In the genomic region with DNA sequence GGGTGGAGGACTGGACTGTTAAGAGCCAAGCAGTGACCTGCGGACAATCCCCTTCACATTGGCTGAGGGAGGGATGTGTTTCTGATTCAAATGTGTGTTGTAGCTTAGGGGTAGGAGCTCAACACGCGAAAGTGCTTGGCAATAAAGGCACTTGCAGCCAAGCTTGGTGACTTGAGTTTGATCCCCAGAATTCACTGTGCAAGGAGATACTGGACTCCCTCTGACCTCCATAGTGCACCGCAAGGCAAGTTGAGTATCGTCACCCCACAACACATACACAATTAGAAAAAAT, we compare ENCODE assay signal across 21 mouse cellular contexts. TPM values are rescaled to one million over a fixed set of nuclear protein-coding genes. Genes with fewer than 3 reads are reported as not detected.
DNase-seq lines count a peak whose midpoint lies in the region; ATAC-seq lines count a peak whose summit lies in the region.
"Had no signal": no experiment of that assay in that cellular context is flagged by ENCODE, and none has a peak within 500 bp of the region (broad histone marks: within the 10 kb centered on the region; RNA-seq: fewer than 3 reads in every experiment).

No protein-coding gene starts in this region.

- no peak for ATAC-seq in intestine, embryonic 14.5 days (replicated peaks; ENCODE audit: low FRiP score, low TSS enrichment, low read depth)
- no peak for ATAC-seq in intestine, embryonic 16.5 days
- ATAC-seq in limb, embryonic 11.5 days (ENCODE audit: insufficient number of reproducible peaks, low FRiP score, low TSS enrichment, low read depth), result no peak
- ATAC-seq: CD4-positive, CD25-positive, alpha-beta regulatory T cell, adult 4 months; forebrain, embryonic 13.5 days; forebrain, postnatal 0 days; inflammation-experienced regulatory T-cells, adult 6 months had no signal

- H3K9ac ChIP-seq in intestine, embryonic 14.5 days (ENCODE audit: low read length), result no peak overlapping the region
- no peak overlapping the region for H3K9ac ChIP-seq in intestine, embryonic 16.5 days (ENCODE audit: low read depth, low read length)
- no peak overlapping the region for H3K9ac ChIP-seq in limb, embryonic 11.5 days (ENCODE audit: low read length)
- H3K9ac ChIP-seq: forebrain, embryonic 13.5 days; forebrain, postnatal 0 days; heart, embryonic 13.5 days; hindbrain, embryonic 13.5 days had no signal

- no peak overlapping the region for H3K27ac ChIP-seq in intestine, embryonic 14.5 days (ENCODE audit: low read depth)
- H3K27ac ChIP-seq in intestine, embryonic 16.5 days (ENCODE audit: low read length), result no peak overlapping the region
- no peak overlapping the region for H3K27ac ChIP-seq in limb, embryonic 11.5 days (replicated peaks; ENCODE audit: low read depth, low read length)
- H3K27ac ChIP-seq: forebrain, embryonic 13.5 days; heart, embryonic 13.5 days; hindbrain, embryonic 13.5 days had no signal

- H3K4me1 ChIP-seq in intestine, embryonic 14.5 days (replicated peaks; ENCODE audit: control insufficient read depth, insufficient read depth, low read length), result no peaks in the 10 kb centered on the region
- H3K4me1 ChIP-seq in intestine, embryonic 16.5 days (ENCODE audit: control insufficient read depth, insufficient read depth, low read length), result no peaks in the 10 kb centered on the region
- H3K4me1 ChIP-seq in limb, embryonic 11.5 days (ENCODE audit: control insufficient read depth, insufficient read depth, low read length), result 0 out of 2 replicates have a peak, but pooled peaks cover 4% of the 10 kb centered on the region
- H3K4me1 ChIP-seq: heart, embryonic 13.5 days had no signal

- H3K36me3 ChIP-seq in intestine, embryonic 14.5 days (ENCODE audit: control insufficient read depth, insufficient read depth, low read length), result no peaks in the 10 kb centered on the region
- no peaks in the 10 kb centered on the region for H3K36me3 ChIP-seq in intestine, embryonic 16.5 days (ENCODE audit: control insufficient read depth, insufficient read depth, low read length)
- no peaks in the 10 kb centered on the region for H3K36me3 ChIP-seq in limb, embryonic 11.5 days (ENCODE audit: control insufficient read depth, insufficient read depth, low read length)
- H3K36me3 ChIP-seq: heart, embryonic 13.5 days; hindbrain, embryonic 13.5 days had no signal

- H3K9me3 ChIP-seq in intestine, embryonic 14.5 days (ENCODE audit: control insufficient read depth, low read length), result no peaks in the 10 kb centered on the region
- no peaks in the 10 kb centered on the region for H3K9me3 ChIP-seq in intestine, embryonic 16.5 days (ENCODE audit: control insufficient read depth, low read length)
- H3K9me3 ChIP-seq in limb, embryonic 11.5 days (ENCODE audit: control insufficient read depth, low read length), result no peaks in the 10 kb centered on the region
- H3K9me3 ChIP-seq: forebrain, embryonic 13.5 days; heart, embryonic 13.5 days; hindbrain, embryonic 13.5 days had no signal

- peak; percentile 54 for DNase-seq in embryo, embryonic 10.5 days (ENCODE audit: low spot score)
- no peak for DNase-seq in embryo, embryonic 10 days (ENCODE audit: low spot score)
- DNase-seq in intestine, embryonic 14.5 days (ENCODE audit: low spot score), result peak; percentile 62
- peak; percentile 52 for DNase-seq in ES-CJ7 (ENCODE audit: low read depth, low spot score)
- DNase-seq in limb, embryonic 11.5 days (ENCODE audit: low spot score), result peak; percentile 58
- DNase-seq in right cerebral cortex, postnatal 10 days (ENCODE audit: low spot score in 2 of 2), result no peak
- DNase-seq: adrenal gland, postnatal 10 days; B cell, adult 2 months; cerebellum, adult 18-20 months; cerebellum, adult 9-11 months; cerebellum, postnatal 36 days; forebrain, postnatal 0 days; gastrocnemius, postnatal 25 days; heart, adult 11 months; heart, postnatal 4 days had no signal

- no peak overlapping the region for H3K4me3 ChIP-seq in intestine, embryonic 14.5 days (ENCODE audit: low read depth, low read length)
- H3K4me3 ChIP-seq in intestine, embryonic 16.5 days (ENCODE audit: low read length), result no peak overlapping the region
- H3K4me3 ChIP-seq in limb, embryonic 11.5 days (ENCODE audit: low read depth, low read length), result no peak overlapping the region
- H3K4me3 ChIP-seq: forebrain, embryonic 13.5 days; heart, embryonic 13.5 days; hindbrain, embryonic 13.5 days had no signal

- WGBS in intestine, embryonic 14.5 days, result 44% methylated on average over 5 of the region's 5 CpGs
- 38% methylated on average over 5 of the region's 5 CpGs for WGBS in intestine, embryonic 16.5 days
- 40% methylated on average over 5 of the region's 5 CpGs for WGBS in limb, embryonic 11.5 days

- H3K4me2 ChIP-seq in intestine, embryonic 14.5 days (ENCODE audit: low read length), result no peak overlapping the region
- no peak overlapping the region for H3K4me2 ChIP-seq in intestine, embryonic 16.5 days (ENCODE audit: low read depth, low read length)
- H3K4me2 ChIP-seq in limb, embryonic 11.5 days (ENCODE audit: low read depth, severe bottlenecking), result no peak overlapping the region
- H3K4me2 ChIP-seq: forebrain, embryonic 13.5 days; heart, embryonic 13.5 days; hindbrain, embryonic 13.5 days had no signal

- peaks cover 92% of the 10 kb centered on the region for H3K27me3 ChIP-seq in intestine, embryonic 14.5 days (replicated peaks; ENCODE audit: control insufficient read depth, insufficient read depth, low read length)
- H3K27me3 ChIP-seq in intestine, embryonic 16.5 days (replicated peaks; ENCODE audit: control insufficient read depth, insufficient read depth, low read length), result peaks cover 55% of the 10 kb centered on the region
- H3K27me3 ChIP-seq in limb, embryonic 11.5 days (ENCODE audit: control insufficient read depth, insufficient read depth, low read length), result peaks cover 45% of the 10 kb centered on the region

RNA-seq across cellular contexts. Expression of a gene that starts 12.4 kb away (rescaled TPM):
- polyA plus RNA-seq in intestine, embryonic 14.5 days (2014; fragmentation: Nextera tagmentation; extraction: Ambion mirVana), result 7.5 and 9.6 TPM in 2 replicates
- 3.0 and 3.4 TPM in 2 replicates for polyA plus RNA-seq in intestine, embryonic 16.5 days (2015; fragmentation: Nextera tagmentation; extraction: Ambion mirVana)
- polyA plus RNA-seq in limb, embryonic 11.5 days (2014; fragmentation: Nextera tagmentation; extraction: Ambion mirVana), result 11.3 and 11.4 TPM in 2 replicates
- polyA plus RNA-seq: CD4-positive, CD25-positive, alpha-beta regulatory T cell, adult 4 months had no signal

RNA-seq across cellular contexts. Expression of a gene that starts 46.3 kb away (rescaled TPM):
- polyA plus RNA-seq in intestine, embryonic 14.5 days (2014; fragmentation: Nextera tagmentation; extraction: Ambion mirVana), result 0.09 TPM in 1 of 2 replicates, not detected in the other
- 0.09 TPM in 1 of 2 replicates, not detected in the other for polyA plus RNA-seq in intestine, embryonic 16.5 days (2015; fragmentation: Nextera tagmentation; extraction: Ambion mirVana)
- 0.09 TPM in 1 of 2 replicates, not detected in the other for polyA plus RNA-seq in limb, embryonic 11.5 days (2014; fragmentation: Nextera tagmentation; extraction: Ambion mirVana)
- polyA plus RNA-seq: CD4-positive, CD25-positive, alpha-beta regulatory T cell, adult 4 months; inflammation-experienced regulatory T-cells, adult 6 months had no signal

Comparison
In these comparisons a context has a peak if more than half of its experiments do, and no peak if none do; other contexts are left out.
1. DNase-seq: peak in embryo, embryonic 10.5 days (single experiment), intestine, embryonic 14.5 days (single experiment), ES-CJ7 (single experiment) and limb, embryonic 11.5 days (single experiment); none in embryo, embryonic 10 days (single experiment) and right cerebral cortex, postnatal 10 days (0 of 2).